Mouse (Mus musculus): Measurements from ENCODE around the gene Adgrv1. TPM values are rescaled to one million over a fixed set of nuclear protein-coding genes. Genes with fewer than 3 reads are reported as not detected.
A peak's percentile ranks its signal among the peaks of the same experiment; 100 is the strongest.

Gene Adgrv1
- polyA plus RNA-seq, 1 experiment: not detected

- Histone ChIP-seq H3K4me1 (ENCODE audit: control insufficient read depth, insufficient read depth, insufficient read length, low read length) (peaks cover 3% of the 10 kb centered on the region; the same call in 1 of the 2 replicates), H3K4me3 (ENCODE audit: insufficient read depth, low read depth, low read length) (no peak overlapping the region), H3K27ac (replicated peaks; ENCODE audit: low read depth, low read length) (no peak overlapping the region)
These were observed 396.1 kb downstream of the Adgrv1 start for GRCm38 (mm10) chr13:81236758-81237395.

- H3K4me3 ChIP-seq (ENCODE audit: insufficient read depth, low read depth, low read length): no peak overlapping the region
These were observed 398.9 kb downstream of the Adgrv1 start for GRCm38 (mm10) chr13:81234031-81234430.

DNA sequence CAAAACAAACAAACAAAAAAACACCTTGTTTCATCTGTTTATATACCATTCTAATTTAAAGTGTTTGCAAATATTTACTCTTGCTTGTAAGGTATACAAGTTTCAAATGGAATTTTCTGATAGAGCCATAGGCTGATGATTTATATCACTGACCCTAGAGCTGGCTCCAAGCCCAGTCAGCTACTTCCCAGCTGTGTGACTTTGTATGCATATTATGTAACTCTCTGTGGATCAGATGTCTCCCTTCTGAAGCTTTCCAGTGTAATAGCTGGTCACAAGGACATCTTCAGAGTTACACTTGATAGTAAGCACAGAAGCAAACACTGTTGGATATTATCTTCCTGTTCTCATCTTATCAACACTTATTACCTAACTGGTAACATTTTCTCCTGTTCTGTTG lies 400.1 kb downstream of the Adgrv1 start:
- no peak overlapping the region for H3K27ac ChIP-seq (replicated peaks; ENCODE audit: low read depth, low read length)
- no peak overlapping the region for H3K4me3 ChIP-seq (ENCODE audit: insufficient read depth, low read depth, low read length)

More at GRCm38 (mm10) chr13:81234031-81234430, 398.9 kb downstream of the Adgrv1 start:
- Histone ChIP-seq H3K4me1 (ENCODE audit: control insufficient read depth, insufficient read depth, insufficient read length, low read length) (peaks cover 6% of the 10 kb centered on the region; the same call in 1 of the 2 replicates), H3K27ac (replicated peaks; ENCODE audit: low read depth, low read length) (no peak overlapping the region)

DNA sequence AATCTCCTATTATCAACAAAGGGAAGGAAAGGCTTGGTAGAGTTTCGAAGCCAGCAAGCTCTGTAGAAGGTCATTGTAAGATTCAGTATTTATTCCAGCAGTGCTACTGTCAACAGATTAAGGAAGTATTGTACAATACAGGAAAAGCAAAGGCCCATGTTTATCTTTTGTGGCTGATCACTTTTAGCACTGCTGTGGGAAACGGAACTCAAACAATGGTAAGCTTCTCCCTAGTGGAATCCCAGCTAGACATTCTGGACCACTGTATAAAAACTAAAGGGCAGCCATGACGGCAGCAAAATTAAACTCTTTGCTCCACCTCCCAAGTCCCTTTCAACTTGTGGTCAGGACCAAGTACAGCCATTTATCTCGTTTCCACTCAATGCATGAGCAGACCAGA lies 402.8 kb downstream of the Adgrv1 start:
- 0 out of 2 replicates have a peak overlapping the region, but pooled peaks have one; percentile 25 for H3K27ac ChIP-seq (replicated peaks; ENCODE audit: low read depth, low read length)
- H3K4me1 ChIP-seq (ENCODE audit: control insufficient read depth, insufficient read depth, insufficient read length, low read length): peaks cover 6% of the 10 kb centered on the region; the same call in 1 of the 2 replicates
- no peak overlapping the region for H3K4me3 ChIP-seq (ENCODE audit: insufficient read depth, low read depth, low read length)

More for the DNA sequence above, 400.1 kb downstream of the Adgrv1 start:
- peaks cover 6% of the 10 kb centered on the region; the same call in 1 of the 2 replicates for H3K4me1 ChIP-seq (ENCODE audit: control insufficient read depth, insufficient read depth, insufficient read length, low read length)

DNA sequence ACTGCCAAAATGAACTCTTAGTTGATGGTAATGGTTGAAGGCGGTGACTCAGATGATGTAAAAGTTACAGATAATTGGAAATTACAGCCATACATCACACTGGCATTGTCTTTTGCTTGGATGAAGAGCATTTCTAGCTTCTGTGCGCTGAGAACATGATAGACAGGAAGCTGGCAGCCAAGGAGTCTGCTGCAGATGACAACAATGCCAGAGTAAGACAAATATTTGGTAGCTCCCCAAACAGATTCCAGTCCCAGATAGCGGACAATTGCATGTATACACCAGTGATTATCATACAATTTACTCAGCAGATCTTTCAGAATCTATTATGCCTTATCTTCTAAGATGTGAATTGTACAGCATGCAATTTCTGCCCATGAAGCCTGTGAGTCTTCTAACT lies 409.2 kb downstream of the Adgrv1 start:
- H3K4me3 ChIP-seq (ENCODE audit: insufficient read depth, low read depth, low read length): no peak overlapping the region
- H3K27ac ChIP-seq (replicated peaks; ENCODE audit: low read depth, low read length): no peak overlapping the region

DNA sequence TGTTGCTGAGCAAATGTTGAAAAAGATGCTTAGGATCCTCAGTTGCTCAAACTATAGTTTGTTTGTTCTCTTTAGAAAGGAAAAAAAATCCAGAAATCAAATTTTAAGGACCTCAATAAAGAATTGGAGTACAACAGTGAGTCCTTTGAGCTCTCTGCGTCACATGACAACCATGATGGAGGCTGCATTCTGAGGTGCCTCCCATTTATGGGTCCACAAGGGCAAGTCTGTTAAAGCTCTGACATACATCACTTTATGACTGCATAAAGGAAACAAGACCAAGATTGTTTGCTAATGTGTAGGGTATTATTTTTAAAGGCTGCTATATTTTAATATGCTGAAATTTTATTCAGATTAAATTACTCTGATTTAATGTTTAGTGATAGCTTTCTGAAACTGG lies 410.6 kb downstream of the Adgrv1 start:
- Histone ChIP-seq H3K27ac (replicated peaks; ENCODE audit: low read depth, low read length) (no peak overlapping the region), H3K4me1 (ENCODE audit: control insufficient read depth, insufficient read depth, insufficient read length, low read length) (no peaks in the 10 kb centered on the region), H3K4me3 (ENCODE audit: insufficient read depth, low read depth, low read length) (no peak overlapping the region)

More for the DNA sequence above, 409.2 kb downstream of the Adgrv1 start:
- H3K4me1 ChIP-seq (ENCODE audit: control insufficient read depth, insufficient read depth, insufficient read length, low read length): no peaks in the 10 kb centered on the region

- no peaks in the 10 kb centered on the region for H3K4me1 ChIP-seq (ENCODE audit: control insufficient read depth, insufficient read depth, insufficient read length, low read length)
These were observed 421.5 kb downstream of the Adgrv1 start for GRCm38 (mm10) chr13:81211436-81211835.

GRCm38 (mm10) chr13:81210516-81210915 lies 422.4 kb downstream of the Adgrv1 start:
- no peak overlapping the region for H3K4me3 ChIP-seq (ENCODE audit: insufficient read depth, low read depth, low read length)
- H3K4me1 ChIP-seq (ENCODE audit: control insufficient read depth, insufficient read depth, insufficient read length, low read length): no peaks in the 10 kb centered on the region

More at GRCm38 (mm10) chr13:81211436-81211835, 421.5 kb downstream of the Adgrv1 start:
- H3K27ac ChIP-seq (replicated peaks; ENCODE audit: low read depth, low read length): no peak overlapping the region
- H3K4me3 ChIP-seq (ENCODE audit: insufficient read depth, low read depth, low read length): no peak overlapping the region

GRCm38 (mm10) chr13:81209815-81210214 lies 423.1 kb downstream of the Adgrv1 start:
- H3K27ac ChIP-seq (replicated peaks; ENCODE audit: low read depth, low read length): no peak overlapping the region
- no peaks in the 10 kb centered on the region for H3K4me1 ChIP-seq (ENCODE audit: control insufficient read depth, insufficient read depth, insufficient read length, low read length)
- no peak overlapping the region for H3K4me3 ChIP-seq (ENCODE audit: insufficient read depth, low read depth, low read length)

More at GRCm38 (mm10) chr13:81210516-81210915, 422.4 kb downstream of the Adgrv1 start:
- H3K27ac ChIP-seq (replicated peaks; ENCODE audit: low read depth, low read length): no peak overlapping the region

DNA sequence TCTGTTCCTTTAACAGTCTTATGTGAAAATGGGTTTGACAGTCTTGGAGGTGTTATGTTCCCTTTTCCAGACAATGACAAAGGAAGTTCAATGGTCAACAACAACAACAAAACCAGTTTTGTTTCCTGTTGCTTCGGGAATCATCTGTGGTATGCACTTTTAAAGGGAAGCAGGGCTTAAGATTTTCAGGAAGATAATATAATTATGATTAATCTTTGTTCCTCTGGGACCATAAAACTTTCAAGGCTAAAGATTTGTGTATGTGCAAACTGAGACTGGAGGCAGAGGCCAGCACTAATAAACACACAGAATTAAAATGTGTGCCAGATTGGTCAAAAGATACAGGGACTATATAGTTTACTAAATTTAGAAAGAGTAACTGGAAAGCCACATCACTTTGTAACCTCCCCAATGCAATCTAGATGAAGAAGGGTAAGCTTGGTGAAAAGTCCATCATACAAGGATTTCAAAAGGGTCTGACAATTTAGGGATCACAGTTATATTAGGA lies 424.8 kb downstream of the Adgrv1 start:
- H3K4me1 ChIP-seq (ENCODE audit: control insufficient read depth, insufficient read depth, insufficient read length, low read length): no peaks in the 10 kb centered on the region
- H3K27ac ChIP-seq (replicated peaks; ENCODE audit: low read depth, low read length): no peak overlapping the region
- H3K4me3 ChIP-seq (ENCODE audit: insufficient read depth, low read depth, low read length): no peak overlapping the region

DNA sequence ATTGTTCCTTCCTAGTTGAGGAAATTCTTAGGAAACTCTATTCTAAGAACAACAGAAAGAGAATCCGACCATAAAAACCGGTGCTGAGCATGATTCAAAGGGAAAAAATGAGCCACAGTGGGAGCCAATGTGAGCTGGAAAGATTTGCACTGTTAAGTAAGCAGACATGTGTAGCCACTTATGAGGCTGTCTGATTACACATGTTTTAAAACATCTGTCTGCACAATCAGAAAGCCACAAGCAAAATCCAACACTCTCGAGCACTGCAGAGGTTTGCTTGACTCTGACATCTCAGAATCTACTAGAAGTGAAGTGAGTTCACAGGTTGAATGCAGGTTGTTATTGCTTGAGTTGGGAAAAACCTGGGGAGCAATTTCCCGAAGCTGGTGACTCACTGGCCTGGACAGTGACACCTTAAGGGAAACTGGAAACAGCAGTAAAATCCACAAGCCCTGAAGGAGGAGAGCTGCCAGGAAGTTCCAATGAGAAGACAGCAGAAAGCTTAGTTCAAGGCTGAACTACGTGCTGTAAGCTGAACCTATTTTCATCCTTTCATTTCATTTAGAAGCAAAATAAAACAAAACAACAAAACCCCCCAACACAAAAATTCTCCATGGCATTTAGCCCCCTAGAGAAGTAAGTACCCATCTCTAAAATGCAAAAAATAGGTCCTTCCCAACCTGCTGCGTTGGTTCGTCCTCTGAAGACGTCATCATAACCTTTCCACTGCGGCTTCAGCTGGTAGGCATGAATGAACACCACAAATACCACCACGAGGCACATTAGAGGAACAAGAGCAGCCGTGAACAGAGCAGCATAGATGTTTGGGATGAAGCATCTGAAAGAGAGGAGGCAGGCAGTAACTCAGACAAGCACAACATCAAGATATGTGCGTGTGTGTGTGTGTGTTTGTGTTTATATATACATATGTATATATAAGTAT lies 450.7 kb downstream of the Adgrv1 start:
- no peak overlapping the region for H3K4me3 ChIP-seq (ENCODE audit: insufficient read depth, low read depth, low read length)

GRCm38 (mm10) chr13:81181459-81181858 lies 451.5 kb downstream of the Adgrv1 start:
- no peak overlapping the region for H3K27ac ChIP-seq (replicated peaks; ENCODE audit: low read depth, low read length)
- no peaks in the 10 kb centered on the region for H3K4me1 ChIP-seq (ENCODE audit: control insufficient read depth, insufficient read depth, insufficient read length, low read length)
- H3K4me3 ChIP-seq (ENCODE audit: insufficient read depth, low read depth, low read length): no peak overlapping the region

More for the DNA sequence above, 450.7 kb downstream of the Adgrv1 start:
- Histone ChIP-seq H3K4me1 (ENCODE audit: control insufficient read depth, insufficient read depth, insufficient read length, low read length) (no peaks in the 10 kb centered on the region), H3K27ac (replicated peaks; ENCODE audit: low read depth, low read length) (no peak overlapping the region)

- no peak overlapping the region for H3K27ac ChIP-seq (replicated peaks; ENCODE audit: low read depth, low read length)
- no peaks in the 10 kb centered on the region for H3K4me1 ChIP-seq (ENCODE audit: control insufficient read depth, insufficient read depth, insufficient read length, low read length)
- H3K4me3 ChIP-seq (ENCODE audit: insufficient read depth, low read depth, low read length): no peak overlapping the region
These were observed 456.1 kb downstream of the Adgrv1 start for GRCm38 (mm10) chr13:81176820-81177219.

DNA sequence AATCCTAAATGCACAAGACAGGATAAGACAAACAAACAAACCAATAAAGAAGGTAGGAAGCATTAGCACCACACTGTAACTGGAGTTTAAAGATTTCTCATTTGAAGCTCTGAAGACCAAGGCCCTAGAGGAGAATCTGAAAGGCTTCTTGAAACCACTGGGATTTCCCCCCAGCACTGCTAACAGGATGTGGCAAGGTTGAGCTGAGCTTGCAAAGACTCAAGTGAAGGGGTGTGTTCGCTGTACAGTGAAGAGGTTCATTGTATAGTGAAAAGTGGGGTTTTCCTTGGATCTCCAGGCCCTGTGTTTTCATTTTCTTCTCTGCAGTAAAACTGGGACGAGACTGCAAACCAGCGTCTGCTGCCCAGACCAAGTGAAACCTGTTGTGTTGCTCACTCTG lies 456.9 kb downstream of the Adgrv1 start:
- Histone ChIP-seq H3K4me1 (ENCODE audit: control insufficient read depth, insufficient read depth, insufficient read length, low read length) (no peaks in the 10 kb centered on the region), H3K4me3 (ENCODE audit: insufficient read depth, low read depth, low read length) (no peak overlapping the region), H3K27ac (replicated peaks; ENCODE audit: low read depth, low read length) (no peak overlapping the region)

GRCm38 (mm10) chr13:81171115-81171514 lies 461.8 kb downstream of the Adgrv1 start:
- Histone ChIP-seq H3K27ac (replicated peaks; ENCODE audit: low read depth, low read length) (no peak overlapping the region), H3K4me3 (ENCODE audit: insufficient read depth, low read depth, low read length) (no peak overlapping the region), H3K4me1 (ENCODE audit: control insufficient read depth, insufficient read depth, insufficient read length, low read length) (no peaks in the 10 kb centered on the region)

Data from brown adipose tissue, adult 24 weeks (tissue).